Mouse (Mus musculus): ENCODE measurements around the gene Ece2. TPM values are rescaled to one million over a fixed set of nuclear protein-coding genes. Genes with fewer than 3 reads are reported as not detected.

Gene Ece2
- 0.08 and 0.12 TPM in 2 replicates for polyA plus RNA-seq (2012; rRNA removed)

GRCm38 (mm10) chr16:20629731-20630634 is at the start of gene Ece2:
Gene Ece2 (plus strand): TSS chr16:20629828.

GRCm38 (mm10) chr16:20589366-20589938 is 40.2 kb upstream of the Ece2 start, which contains the start of gene Vwa5b2:
Gene Vwa5b2 (plus strand): TSS chr16:20589471.

GRCm38 (mm10) chr16:20611357-20612227 is 18.0 kb upstream of the Ece2 start, which contains the start of the genes Eef1akmt4, Gm49333 and Alg3:
Gene Eef1akmt4 (plus strand): TSS chr16:20611593.
Gene Gm49333 (plus strand): TSS chr16:20611610.
Gene Alg3 (minus strand): TSS chr16:20611735.

GRCm38 (mm10) chr16:20621191-20621990 is 8.2 kb upstream of the Ece2 start, which contains the start of gene Camk2n2:
Gene Camk2n2 (minus strand): TSS chr16:20621287.

GRCm38 (mm10) chr16:20651076-20651946 is 21.7 kb downstream of the Ece2 start, which contains the start of gene Psmd2:
Gene Psmd2 (plus strand): TSS chr16:20651652.

GRCm38 (mm10) chr16:20668013-20668412 is 38.4 kb downstream of the Ece2 start, which contains the start of gene Eif4g1:
Gene Eif4g1 (plus strand): TSS chr16:20668313.

GRCm38 (mm10) chr16:20693111-20693701 is 63.6 kb downstream of the Ece2 start, which contains the start of gene Fam131a:
Gene Fam131a (plus strand): TSS chr16:20693241.

Other genes with a start within 250 kb of the Ece2 start
- 17.2 and 18.9 TPM in 2 replicates for gene Abcc5, start 203.4 kb upstream of the Ece2 start, polyA plus RNA-seq (2012; rRNA removed)
- gene Eif2b5, start 131.0 kb upstream of the Ece2 start, polyA plus RNA-seq (2012; rRNA removed), result 16.9 and 17.2 TPM in 2 replicates
- 5.8 and 8.0 TPM in 2 replicates for gene Dvl3, start 112.8 kb upstream of the Ece2 start, polyA plus RNA-seq (2012; rRNA removed)
- gene Ap2m1, start 94.3 kb upstream of the Ece2 start, polyA plus RNA-seq (2012; rRNA removed), result 288 and 314 TPM in 2 replicates
- 15.9 and 18.1 TPM in 2 replicates for gene Abcf3, start 81.3 kb upstream of the Ece2 start, polyA plus RNA-seq (2012; rRNA removed)
- gene Vwa5b2, start 40.4 kb upstream of the Ece2 start, polyA plus RNA-seq (2012; rRNA removed), result 0.01 and 0.06 TPM in 2 replicates
- 11.2 and 11.3 TPM in 2 replicates for gene Eef1akmt4, start 18.2 kb upstream of the Ece2 start, polyA plus RNA-seq (2012; rRNA removed)
- not detected in 2 replicates for gene Gm49333, start 18.2 kb upstream of the Ece2 start, polyA plus RNA-seq (2012; rRNA removed)
- 6.8 and 8.4 TPM in 2 replicates for gene Alg3, start 18.1 kb upstream of the Ece2 start, polyA plus RNA-seq (2012; rRNA removed)
- 0.12 and 0.17 TPM in 2 replicates for gene Camk2n2, start 8.5 kb upstream of the Ece2 start, polyA plus RNA-seq (2012; rRNA removed)
- gene Psmd2, start 21.8 kb downstream of the Ece2 start, polyA plus RNA-seq (2012; rRNA removed), result 60.9 and 63.6 TPM in 2 replicates
- 81.5 and 99.1 TPM in 2 replicates for gene Eif4g1, start 38.5 kb downstream of the Ece2 start, polyA plus RNA-seq (2012; rRNA removed)
- 1.7 and 2.2 TPM in 2 replicates for gene Fam131a, start 63.4 kb downstream of the Ece2 start, polyA plus RNA-seq (2012; rRNA removed)
- gene Polr2h, start 87.8 kb downstream of the Ece2 start, polyA plus RNA-seq (2012; rRNA removed), result 17.4 and 17.9 TPM in 2 replicates
- gene Clcn2, start 87.9 kb downstream of the Ece2 start, polyA plus RNA-seq (2012; rRNA removed), result 13.0 and 19.6 TPM in 2 replicates
- gene Chrd, start 103.3 kb downstream of the Ece2 start, polyA plus RNA-seq (2012; rRNA removed), result 1.4 and 2.0 TPM in 2 replicates
- gene Thpo, start 104.7 kb downstream of the Ece2 start, polyA plus RNA-seq (2012; rRNA removed), result 5.1 and 6.1 TPM in 2 replicates

Data from liver, embryonic 18 days (tissue).